Mouse (Mus musculus): ENCODE data around the gene Anxa5.

Gene Anxa5

DNA sequence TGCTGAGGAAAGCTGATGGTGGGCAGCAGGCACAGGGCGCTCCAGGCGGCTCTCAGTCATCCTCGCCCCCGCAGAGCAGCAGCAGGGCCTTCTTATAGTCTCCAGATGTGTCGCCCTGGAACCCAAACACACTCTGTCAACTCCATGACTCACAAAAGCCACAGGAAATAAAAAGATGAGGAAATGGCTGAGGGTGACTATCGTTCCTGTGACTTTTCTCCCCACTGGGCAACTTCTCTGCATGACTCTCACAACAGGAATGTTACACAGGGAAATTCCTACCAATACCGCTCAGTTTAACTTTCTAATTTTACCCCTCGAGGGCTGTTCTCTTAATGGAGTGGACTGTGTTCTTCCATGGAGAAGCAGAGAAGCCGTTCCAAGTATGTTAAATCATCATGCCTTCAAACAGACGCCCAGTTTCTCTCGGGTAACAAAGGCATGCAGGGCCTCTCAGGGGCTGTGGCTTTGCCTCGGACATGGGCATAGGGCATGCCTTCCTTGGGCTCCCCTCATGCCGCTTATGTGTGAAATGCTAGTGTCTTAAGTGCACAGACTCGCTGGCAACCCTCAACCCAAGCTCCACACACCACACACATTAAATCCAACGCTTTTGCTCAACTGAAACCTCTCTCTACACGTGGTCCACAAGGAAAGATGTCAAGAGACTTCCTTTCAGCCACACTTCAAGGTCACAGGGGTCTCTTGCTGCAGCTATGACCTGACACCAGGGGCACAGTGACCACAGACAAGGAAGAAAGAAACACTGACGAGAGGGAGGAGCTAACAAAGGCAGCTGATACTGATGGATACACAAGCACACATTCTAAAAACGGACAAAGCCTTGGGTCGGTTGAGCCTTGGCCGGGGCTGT, 26.2 kb downstream of the Anxa5 start:
- DNase-seq (ENCODE audit: low read depth in 1 of 2, low spot score in 2 of 2) = no peak

DNA sequence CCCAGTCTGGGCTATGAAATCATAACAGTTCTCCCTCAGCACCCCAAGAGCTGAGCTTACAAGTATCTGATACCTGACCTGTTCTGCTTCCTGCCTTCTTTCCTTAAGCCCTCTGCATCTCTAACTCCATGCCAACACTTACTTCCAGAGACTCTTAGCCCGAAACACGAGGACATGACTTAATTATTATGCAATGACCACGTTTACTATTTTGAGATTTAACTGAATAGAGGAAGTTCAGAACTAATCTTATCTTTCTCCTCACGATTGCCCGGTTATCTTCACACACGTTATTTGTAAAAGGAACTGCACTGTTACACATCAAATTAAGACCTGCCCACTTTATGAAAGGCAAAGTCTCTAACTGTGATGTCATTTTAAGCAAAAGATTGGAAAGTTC, 28.8 kb downstream of the Anxa5 start:
- no peak for DNase-seq (ENCODE audit: low read depth in 1 of 2, low spot score in 2 of 2)

DNA sequence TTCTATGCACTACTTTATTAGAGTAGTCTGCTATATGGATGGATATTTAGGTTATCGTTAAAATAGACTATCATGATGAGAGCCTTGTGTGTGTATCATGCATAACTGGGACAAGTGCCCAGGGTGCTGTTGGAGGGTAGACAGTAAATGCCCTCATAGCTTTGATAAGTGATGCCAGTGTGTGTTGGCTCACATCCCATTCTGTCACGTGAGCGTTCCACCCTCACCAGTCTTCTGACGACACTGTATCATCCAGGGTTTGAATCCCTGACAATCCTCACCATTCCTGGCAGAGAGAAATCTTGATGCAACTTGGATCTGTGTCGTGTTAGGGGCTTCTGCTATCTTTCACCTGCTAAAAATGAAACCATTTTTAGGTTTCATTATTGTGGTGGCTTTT, 29.2 kb downstream of the Anxa5 start:
- no peak for DNase-seq (ENCODE audit: low read depth in 1 of 2, low spot score in 2 of 2)

DNA sequence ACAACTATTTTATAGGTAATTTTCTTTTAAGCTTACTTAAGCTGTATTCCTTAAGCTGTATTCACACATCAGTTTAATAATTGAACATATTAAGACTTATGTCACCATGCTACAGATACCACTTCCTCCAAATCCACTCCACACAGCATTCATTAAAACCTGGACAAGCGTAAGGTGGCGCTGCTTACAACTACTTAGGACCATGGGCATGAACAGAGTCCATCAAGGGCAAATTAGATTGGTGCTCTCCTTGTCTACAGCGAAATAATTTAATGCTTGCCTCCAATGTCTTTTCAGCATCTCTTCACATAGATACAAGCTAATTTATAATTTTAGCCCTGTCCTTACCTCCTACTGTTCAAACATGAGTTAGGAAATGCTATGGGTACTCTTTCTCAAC, 29.7 kb downstream of the Anxa5 start:
- no peak for DNase-seq (ENCODE audit: low read depth in 1 of 2, low spot score in 2 of 2)

DNA sequence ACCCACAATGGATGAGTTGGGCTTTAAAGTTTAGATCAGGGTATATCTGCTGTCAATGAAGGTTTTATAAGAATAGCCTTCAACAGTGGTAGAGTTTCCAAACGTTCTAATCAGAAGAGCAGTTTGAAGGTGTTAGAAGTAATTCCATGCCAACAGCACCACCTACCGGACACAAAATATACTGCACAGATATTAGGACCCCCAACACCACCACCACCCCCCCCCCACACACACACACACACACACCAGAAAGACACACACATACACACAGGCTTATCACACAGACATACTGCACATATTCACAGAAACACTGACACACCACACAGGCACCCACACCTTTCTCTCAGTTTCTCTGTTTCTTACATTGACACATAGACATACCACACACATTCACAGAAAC, 33.3 kb downstream of the Anxa5 start:
- no peak for DNase-seq (ENCODE audit: low read depth in 1 of 2, low spot score in 2 of 2)

DNA sequence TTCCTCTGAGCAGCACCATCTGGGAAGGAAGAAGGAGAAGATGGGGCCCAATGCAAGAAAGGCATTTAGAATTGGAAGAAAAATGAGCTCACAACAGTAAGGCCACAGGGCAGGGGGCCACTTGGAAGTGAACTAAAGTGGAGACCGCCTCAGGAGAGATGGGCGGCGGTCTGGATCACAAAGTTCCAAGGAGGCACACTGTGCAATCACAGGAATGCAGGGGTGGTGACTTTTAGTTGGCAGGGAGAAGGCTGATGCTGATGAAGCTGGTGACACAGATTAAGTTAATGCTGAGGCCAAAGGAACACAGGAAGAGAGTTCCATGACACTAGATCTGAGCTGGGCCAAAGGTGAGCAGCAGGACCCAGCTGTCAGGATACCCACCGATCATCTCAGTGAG, 35.4 kb downstream of the Anxa5 start:
- no peak for DNase-seq (ENCODE audit: low read depth in 1 of 2, low spot score in 2 of 2)

DNA sequence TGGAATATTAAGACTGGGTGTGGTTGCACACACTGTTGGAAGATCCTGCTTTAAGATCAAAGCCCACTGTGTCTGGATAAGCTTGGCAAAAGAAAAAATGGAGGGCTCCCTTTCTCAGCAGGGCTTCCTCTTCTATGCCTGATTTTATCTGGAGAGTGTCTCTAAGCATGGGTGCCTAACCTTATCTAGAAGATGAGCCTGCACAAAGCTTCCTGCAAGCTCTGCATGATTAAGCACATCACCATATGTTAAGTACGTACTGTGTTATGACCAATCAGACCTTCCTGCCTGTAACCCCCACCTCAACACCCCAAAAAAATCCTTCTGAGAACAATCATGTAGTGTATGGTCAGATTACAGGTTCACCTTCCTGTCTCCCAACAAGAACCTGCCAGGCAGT, 45.3 kb downstream of the Anxa5 start:
- no peak for DNase-seq (ENCODE audit: low read depth in 1 of 2, low spot score in 2 of 2)

DNA sequence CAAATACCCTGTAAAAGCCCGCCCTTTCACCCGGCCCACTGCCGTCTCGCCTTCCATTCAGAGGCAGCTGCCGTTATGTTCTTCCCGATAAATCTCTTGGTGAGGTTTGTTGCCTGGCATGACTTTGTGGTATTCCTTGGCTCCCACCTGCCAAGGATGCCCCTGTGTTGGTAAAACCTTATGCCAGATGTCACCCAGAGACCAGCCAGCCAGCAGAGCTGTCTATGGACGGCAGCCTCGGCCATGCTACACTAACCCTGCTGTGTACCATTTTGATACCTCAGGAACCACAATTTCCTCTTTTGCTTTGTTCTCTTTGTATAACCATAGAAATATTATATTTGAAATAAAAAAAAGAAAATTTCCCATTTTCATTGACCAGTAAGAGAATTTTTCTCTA, 48.3 kb downstream of the Anxa5 start:
- no peak for DNase-seq (ENCODE audit: low read depth in 1 of 2, low spot score in 2 of 2)

DNA sequence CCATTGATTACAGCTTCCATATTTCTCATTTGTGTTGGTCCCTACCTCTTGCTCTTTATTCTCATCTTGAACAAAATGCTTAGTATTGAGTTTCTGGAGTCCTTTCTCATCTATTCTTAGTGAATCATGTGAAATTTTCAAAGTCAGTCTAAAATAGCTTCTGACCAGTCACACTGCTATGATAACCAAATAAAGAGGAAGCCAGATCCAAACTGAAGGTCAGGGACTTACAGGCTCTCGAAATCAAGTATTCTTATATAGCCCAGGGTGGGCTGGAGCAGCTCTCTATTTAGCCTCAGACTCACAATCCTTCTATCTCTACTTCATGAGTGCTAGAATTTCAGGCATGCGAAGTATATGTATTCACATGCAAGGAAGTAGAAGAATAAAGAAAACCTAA, 66.2 kb downstream of the Anxa5 start:
- DNase-seq (ENCODE audit: low read depth in 1 of 2, low spot score in 2 of 2) = no peak

DNA sequence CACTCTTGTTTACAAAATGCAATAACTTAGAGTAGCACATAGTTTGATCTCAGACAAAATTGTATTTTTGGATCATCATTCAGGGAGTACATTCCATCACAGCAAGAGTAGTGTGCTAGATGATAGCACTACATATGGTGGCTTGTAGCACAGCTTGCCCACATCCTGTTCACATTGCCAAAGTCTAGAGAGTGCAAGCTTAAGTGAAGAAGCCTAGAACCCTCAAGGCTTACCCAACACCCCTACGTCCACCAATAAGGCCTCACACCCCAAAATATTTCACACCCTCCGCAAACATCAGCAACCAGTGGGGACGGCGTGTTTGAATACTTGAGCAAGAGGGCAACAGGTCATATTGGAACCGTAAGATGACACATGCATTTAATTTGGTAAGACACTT, 68.7 kb downstream of the Anxa5 start:
- DNase-seq (ENCODE audit: low read depth in 1 of 2, low spot score in 2 of 2) = no peak

DNA sequence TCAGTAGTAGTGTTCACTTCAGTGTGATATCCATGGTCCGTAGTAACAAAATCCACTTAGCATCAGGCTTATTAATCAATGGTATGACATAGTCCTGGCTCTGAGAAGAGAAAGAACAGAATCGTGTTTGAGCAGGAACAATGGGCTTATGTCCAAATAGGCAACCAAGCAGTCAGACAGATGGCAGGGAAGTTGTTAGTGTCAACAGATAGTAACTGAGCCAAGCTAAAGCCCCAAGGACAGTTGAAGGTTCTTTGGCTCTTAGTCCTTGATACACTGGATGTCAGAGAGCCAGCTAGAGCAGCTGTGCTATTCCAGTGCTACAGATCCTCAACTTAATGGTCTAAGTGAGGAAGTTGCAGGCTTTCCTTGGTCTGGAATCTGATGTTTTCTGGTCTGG, 69.4 kb downstream of the Anxa5 start:
- DNase-seq (ENCODE audit: low read depth in 1 of 2, low spot score in 2 of 2) = no peak

DNA sequence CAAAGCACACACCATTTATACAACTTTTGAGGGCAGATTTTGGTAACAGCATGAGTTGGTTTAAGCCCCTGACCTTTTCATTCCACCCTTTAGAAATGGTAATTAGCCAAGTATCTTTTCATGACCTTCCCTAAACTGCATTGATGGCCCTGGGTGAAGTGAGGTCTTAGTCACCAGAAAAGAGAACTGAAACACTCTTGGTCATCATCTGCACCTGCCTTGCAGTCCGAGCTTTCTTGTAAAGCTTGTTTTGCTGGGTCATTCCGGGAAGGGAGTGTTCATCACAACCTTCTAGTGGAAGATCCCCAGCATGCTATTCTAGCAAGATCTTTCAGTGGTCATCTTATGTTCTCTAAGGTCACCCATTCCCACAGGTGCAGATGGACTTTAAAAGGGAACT, 73.8 kb downstream of the Anxa5 start:
- DNase-seq (ENCODE audit: low read depth in 1 of 2, low spot score in 2 of 2) = no peak

DNA sequence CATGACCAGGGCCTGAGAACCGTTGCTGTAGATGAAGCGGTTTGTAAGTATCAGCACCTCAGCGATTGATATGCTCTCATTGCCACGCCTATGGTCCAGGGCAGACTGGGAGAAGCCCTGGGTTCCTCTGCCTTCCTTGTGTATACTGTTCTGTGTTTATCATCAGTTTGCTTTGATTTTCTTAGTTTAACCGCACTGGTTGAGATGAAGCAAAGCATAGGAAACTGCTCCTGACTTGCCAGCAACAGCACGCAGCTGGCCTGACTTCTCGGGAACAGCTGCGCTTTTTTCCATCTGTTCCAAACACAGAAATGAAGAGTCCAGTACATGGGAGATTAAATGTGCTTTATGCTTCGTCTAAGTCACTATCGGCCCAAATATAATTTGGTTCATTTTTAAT, 75.0 kb downstream of the Anxa5 start:
- DNase-seq (ENCODE audit: low read depth in 1 of 2, low spot score in 2 of 2) = no peak

All from monocyte, adult 2 months (primary cell).